Mouse (Mus musculus): ENCODE measurements around the gene Polr2l. TPM values are rescaled to one million over a fixed set of nuclear protein-coding genes. Genes with fewer than 3 reads are reported as not detected.

The Polr2l gene
- total and polyA plus RNA-seq, 2 experiments from 2014 or later = 25.5 to 81.6 TPM

DNA sequence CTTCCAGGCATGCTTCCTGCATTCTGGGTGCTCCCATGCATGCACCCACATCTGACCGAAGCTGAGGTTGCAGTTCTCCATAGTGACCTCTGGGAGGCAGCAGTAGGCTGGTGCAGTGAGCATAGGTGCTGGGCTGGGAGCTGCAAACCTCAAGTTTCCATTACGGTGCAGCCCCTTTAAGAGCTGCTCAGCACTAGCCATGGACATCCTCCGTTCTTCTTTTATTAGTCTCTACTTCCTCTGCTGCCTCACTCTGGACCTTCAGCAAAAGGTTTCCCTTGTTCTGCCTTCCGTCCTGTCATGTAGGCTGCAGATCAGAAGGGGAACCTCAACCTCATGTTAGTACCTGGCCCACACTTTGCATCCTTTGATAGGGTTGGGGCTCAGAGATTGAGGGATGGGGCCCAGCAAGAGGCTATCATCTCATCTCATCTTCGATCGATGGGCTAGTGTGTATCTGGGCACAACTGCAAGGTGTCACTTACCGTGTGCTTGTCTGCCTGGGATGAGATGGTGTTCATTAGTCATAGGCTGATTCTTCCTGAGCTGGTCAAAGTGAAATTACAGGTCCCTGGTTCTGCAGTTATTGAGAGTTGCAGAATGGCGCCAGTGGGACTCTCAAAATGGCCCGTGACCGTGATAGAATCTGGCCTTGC lies 6.0 kb upstream of the Polr2l start:
- peaks cover 14% of the 10 kb centered on the region for H3K4me1 ChIP-seq (ENCODE audit: insufficient read depth, low read length)
- peak overlapping the region; percentile 81 for H3K27ac ChIP-seq
- WGBS = 9% methylated on average over 10 of the region's 10 CpGs

DNA sequence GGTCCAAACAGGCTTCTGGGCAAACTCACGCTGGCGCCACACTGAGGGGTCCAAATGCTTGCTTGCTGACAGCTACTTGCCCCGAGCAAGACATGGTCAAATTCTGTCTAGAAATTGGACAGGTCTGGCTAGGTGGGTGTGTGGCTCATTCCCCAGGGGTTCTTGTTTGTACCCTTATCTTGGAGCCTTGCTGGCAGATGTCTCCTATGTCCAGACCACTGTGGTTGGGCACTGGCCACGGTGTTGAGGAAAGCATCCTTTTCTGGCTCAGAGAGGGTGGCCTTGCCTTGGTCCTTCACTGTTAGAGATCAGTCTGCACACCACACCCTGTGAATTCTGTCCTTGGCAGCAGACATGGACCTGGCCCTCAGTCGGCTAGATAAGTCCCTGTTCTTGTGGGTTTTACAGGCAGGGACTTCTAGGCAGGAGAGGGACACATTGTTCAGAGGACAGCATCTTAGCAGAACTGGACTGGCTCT lies 3.4 kb upstream of the Polr2l start:
- H3K27ac ChIP-seq = no peak overlapping the region
- H3K4me3 ChIP-seq (ENCODE audit: low read length) = no peak overlapping the region
- peaks cover 18% of the 10 kb centered on the region for H3K4me1 ChIP-seq (ENCODE audit: insufficient read depth, low read length)
- WGBS = 73% methylated on average over 5 of the region's 5 CpGs
- no peaks in the 10 kb centered on the region for H3K9me3 ChIP-seq (ENCODE audit: low read length)
- no peaks in the 10 kb centered on the region for H3K36me3 ChIP-seq (ENCODE audit: insufficient read depth, low read length)
- H3K27me3 ChIP-seq (ENCODE audit: insufficient read depth, low read length) = no peaks in the 10 kb centered on the region
- no peak for TF ChIP-seq CTCF (IDR thresholded peaks at IDR 0.05; ENCODE audit: low read depth)
- DNase-seq (ENCODE audit: low spot score) (no peak), ATAC-seq (no peak)
- no peak overlapping the region for H3K4me2 ChIP-seq (ENCODE audit: low read depth, low read length)
- no peak overlapping the region for H3K9ac ChIP-seq (replicated peaks; ENCODE audit: low read length)

More for the DNA sequence above, 6.0 kb upstream of the Polr2l start:
- peak overlapping the region; percentile 93 for H3K4me2 ChIP-seq (ENCODE audit: low read depth, low read length)
- H3K9ac ChIP-seq (replicated peaks; ENCODE audit: low read length) = peak overlapping the region; percentile 17; the same call in 1 of the 2 replicates
- ATAC-seq (peak; percentile 60), DNase-seq (ENCODE audit: low spot score) (peak; percentile 90)
- no peaks in the 10 kb centered on the region for H3K27me3 ChIP-seq (ENCODE audit: insufficient read depth, low read length)
- no peaks in the 10 kb centered on the region for H3K9me3 ChIP-seq (ENCODE audit: low read length)
- peak overlapping the region; percentile 70 for H3K4me3 ChIP-seq (ENCODE audit: low read length)
- TF ChIP-seq CTCF (IDR thresholded peaks at IDR 0.05; ENCODE audit: low read depth) = peak; percentile 96
- H3K36me3 ChIP-seq (ENCODE audit: insufficient read depth, low read length) = no peaks in the 10 kb centered on the region

DNA sequence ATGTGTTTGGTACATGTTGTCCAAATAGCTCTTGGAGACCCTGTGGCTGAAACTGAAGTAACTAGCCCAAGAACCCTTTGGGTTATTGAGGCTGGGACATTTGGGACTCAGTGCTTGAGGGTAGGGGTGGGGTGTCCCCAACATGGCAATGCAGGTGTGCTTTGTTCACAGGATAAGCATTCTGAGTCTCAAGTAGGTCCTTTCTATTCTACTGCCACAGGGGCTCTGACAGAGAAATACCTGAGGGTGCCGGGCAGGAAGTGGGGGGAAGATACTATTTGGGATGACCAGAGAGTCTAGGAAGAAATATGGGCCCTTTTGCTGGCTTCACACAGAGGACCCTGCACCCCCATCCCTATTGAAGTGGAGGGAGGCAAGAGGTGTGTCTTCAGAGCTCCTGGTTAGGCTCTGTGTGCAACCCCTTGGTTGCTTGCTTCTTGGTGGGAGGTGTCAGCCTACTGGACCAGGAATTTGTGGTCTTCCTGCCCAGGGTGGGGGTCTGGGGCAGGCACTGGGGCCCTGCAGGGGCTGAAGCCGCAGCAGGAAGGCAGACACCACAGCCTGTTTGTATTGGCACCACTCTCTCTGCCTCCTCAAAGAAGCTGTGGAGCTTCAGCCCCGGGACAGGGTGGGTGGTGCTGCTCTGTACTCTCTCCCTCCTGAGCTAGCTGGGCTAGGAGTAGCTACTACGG lies 2.8 kb upstream of the Polr2l start:
- DNase-seq (ENCODE audit: low spot score) = no peak
- TF ChIP-seq CTCF (IDR thresholded peaks at IDR 0.05; ENCODE audit: low read depth) = no peak
- Histone ChIP-seq H3K27ac (peak overlapping the region; percentile 80; the same call in 1 of the 2 replicates), H3K4me1 (ENCODE audit: insufficient read depth, low read length) (peaks cover 18% of the 10 kb centered on the region), H3K9me3 (ENCODE audit: low read length) (no peaks in the 10 kb centered on the region), H3K36me3 (ENCODE audit: insufficient read depth, low read length) (peaks cover under 1% of the 10 kb centered on the region), H3K4me3 (ENCODE audit: low read length) (no peak overlapping the region), H3K4me2 (ENCODE audit: low read depth, low read length) (no peak overlapping the region), H3K27me3 (ENCODE audit: insufficient read depth, low read length) (no peaks in the 10 kb centered on the region), H3K9ac (replicated peaks; ENCODE audit: low read length) (no peak overlapping the region)
- WGBS = 76% methylated on average over 4 of the region's 4 CpGs
- no peak for ATAC-seq

DNA sequence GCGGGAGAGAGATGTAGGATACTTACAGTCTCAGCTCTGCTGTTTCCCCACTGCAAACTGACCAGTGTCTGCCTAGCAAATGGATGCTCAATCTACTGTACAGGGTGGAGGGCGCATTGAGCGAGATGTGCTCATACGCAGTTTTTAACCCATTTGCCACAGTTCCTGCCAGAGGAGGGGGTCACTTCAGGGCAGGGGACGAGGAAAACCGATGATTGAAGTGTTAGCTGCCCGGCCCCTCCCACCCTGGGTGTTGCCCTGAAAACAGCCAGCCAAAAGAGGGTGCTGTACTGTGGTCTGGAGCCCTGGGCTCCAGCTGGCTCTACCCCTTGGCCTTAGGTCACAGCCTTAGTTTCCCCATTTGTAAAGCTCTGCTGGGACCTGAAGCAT lies 2.0 kb upstream of the Polr2l start:
- 0 out of 2 replicates have a peak overlapping the region, but pooled peaks have one; percentile 7 for H3K4me3 ChIP-seq (ENCODE audit: low read length)

DNA sequence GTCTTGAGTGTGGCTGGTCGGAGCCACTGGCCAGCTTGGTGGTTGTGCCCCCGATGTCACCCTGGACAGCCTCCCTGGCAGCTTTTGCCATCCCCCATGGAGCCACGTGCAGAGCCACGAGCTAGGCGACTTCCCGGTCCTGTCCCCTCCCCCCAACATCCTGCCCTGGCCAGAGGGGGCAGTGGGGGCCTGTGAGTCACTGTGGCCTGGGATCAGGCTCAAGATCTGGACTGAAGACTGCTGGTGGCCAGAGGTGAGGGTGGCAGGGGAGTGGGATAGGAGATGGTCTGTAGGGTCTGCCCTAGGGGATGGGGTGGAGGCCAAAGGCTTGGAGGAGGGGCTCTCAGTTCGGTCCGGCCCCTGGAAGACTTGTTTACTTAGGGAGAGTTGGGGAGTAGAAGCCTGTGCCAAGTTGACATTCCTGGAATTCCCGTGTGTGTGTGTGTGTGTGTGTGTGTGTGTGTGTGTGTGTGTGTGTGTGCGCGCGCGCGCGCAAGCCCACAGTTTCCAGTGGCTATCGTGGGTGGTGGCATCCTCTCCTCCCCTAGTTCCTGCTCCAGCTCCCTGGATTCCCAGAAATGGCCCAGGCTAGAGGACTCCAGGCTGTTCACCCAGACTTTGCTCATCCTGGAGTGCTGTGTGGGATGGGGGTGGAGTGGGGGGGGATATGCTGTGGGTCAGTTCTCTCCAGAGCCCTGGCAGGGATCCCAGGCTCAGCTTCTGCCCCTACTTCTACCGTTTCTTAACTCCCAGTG lies 1.5 kb upstream of the Polr2l start:
- peak; percentile 50 for DNase-seq (ENCODE audit: low spot score)
- Histone ChIP-seq H3K27me3 (ENCODE audit: insufficient read depth, low read length) (no peaks in the 10 kb centered on the region), H3K4me1 (ENCODE audit: insufficient read depth, low read length) (peaks cover 18% of the 10 kb centered on the region), H3K36me3 (ENCODE audit: insufficient read depth, low read length) (peaks cover 9% of the 10 kb centered on the region), H3K9ac (replicated peaks; ENCODE audit: low read length) (no peak overlapping the region; the same call in none of the 2 replicates), H3K27ac (peak overlapping the region; percentile 80), H3K4me2 (ENCODE audit: low read depth, low read length) (peak overlapping the region; percentile 77), H3K4me3 (ENCODE audit: low read length) (0 out of 2 replicates have a peak overlapping the region, but pooled peaks have one; percentile 7), H3K9me3 (ENCODE audit: low read length) (no peaks in the 10 kb centered on the region)
- WGBS = 6% methylated on average over 17 of the region's 17 CpGs
- peak; percentile 41; the same call in 1 of the 2 replicates for TF ChIP-seq CTCF (IDR thresholded peaks at IDR 0.05; ENCODE audit: low read depth)
- peak; percentile 8; the same call in 1 of the 2 replicates for ATAC-seq

More for the DNA sequence above, 2.0 kb upstream of the Polr2l start:
- Histone ChIP-seq H3K9ac (replicated peaks; ENCODE audit: low read length) (no peak overlapping the region; the same call in 1 of the 2 replicates), H3K27me3 (ENCODE audit: insufficient read depth, low read length) (no peaks in the 10 kb centered on the region), H3K4me1 (ENCODE audit: insufficient read depth, low read length) (peaks cover 18% of the 10 kb centered on the region), H3K4me2 (ENCODE audit: low read depth, low read length) (peak overlapping the region; percentile 77), H3K9me3 (ENCODE audit: low read length) (no peaks in the 10 kb centered on the region), H3K27ac (peak overlapping the region; percentile 80; the same call in 1 of the 2 replicates), H3K36me3 (ENCODE audit: insufficient read depth, low read length) (peaks cover 8% of the 10 kb centered on the region)
- TF ChIP-seq CTCF (IDR thresholded peaks at IDR 0.05; ENCODE audit: low read depth) = no peak; the same call in 1 of the 2 replicates
- ATAC-seq (no peak), DNase-seq (ENCODE audit: low spot score) (no peak)
- 20% methylated on average over 7 of the region's 7 CpGs for WGBS

DNA sequence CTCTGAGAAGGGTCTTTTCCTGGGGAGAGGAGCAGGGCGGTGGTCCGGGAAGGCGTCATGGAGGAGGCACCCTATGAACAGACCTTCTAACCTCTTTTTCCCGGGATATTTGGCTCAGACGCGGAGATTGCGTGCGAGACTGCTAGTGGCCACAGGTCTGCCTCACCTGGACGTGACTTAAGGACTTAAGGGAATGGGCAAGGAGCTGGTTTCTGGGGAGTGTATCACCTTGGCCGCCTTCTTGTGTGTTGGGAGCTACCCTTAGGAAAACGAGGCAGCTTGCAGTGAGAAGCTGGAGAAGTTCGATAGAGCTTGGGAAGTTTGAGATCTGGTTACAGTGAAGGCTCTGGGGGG lies 850 bp upstream of the Polr2l start:
- H3K4me3 ChIP-seq (ENCODE audit: low read length) = peak overlapping the region; percentile 60
- peak overlapping the region; percentile 80; the same call in 1 of the 2 replicates for H3K27ac ChIP-seq
- DNase-seq (ENCODE audit: low spot score) (no peak), ATAC-seq (peak; percentile 2; the same call in 1 of the 2 replicates)
- H3K27me3 ChIP-seq (ENCODE audit: insufficient read depth, low read length) = no peaks in the 10 kb centered on the region
- no peak for TF ChIP-seq CTCF (IDR thresholded peaks at IDR 0.05; ENCODE audit: low read depth)
- no peaks in the 10 kb centered on the region for H3K9me3 ChIP-seq (ENCODE audit: low read length)
- peak overlapping the region; percentile 87 for H3K9ac ChIP-seq (replicated peaks; ENCODE audit: low read length)
- H3K4me2 ChIP-seq (ENCODE audit: low read depth, low read length) = peak overlapping the region; percentile 77
- 3% methylated on average over 12 of the region's 12 CpGs for WGBS
- peaks cover 14% of the 10 kb centered on the region for H3K4me1 ChIP-seq (ENCODE audit: insufficient read depth, low read length)
- peaks cover 12% of the 10 kb centered on the region for H3K36me3 ChIP-seq (ENCODE audit: insufficient read depth, low read length)

All from hindbrain, postnatal 0 days (tissue).